Mouse (Mus musculus) testis, adult 2 months (tissue): ENCODE measurements around the gene Srsf5. TPM values are rescaled to one million over a fixed set of nuclear protein-coding genes. Genes with fewer than 3 reads are reported as not detected.
A peak's percentile ranks its signal among the peaks of the same experiment; 100 is the strongest.

Experiments
- H3K27ac ChIP-seq: fragments of 200-500 bp; 2 replicates; pipeline ENCODE4 v1.5.1; 2012; ENCODE audit warnings: low read depth, low read length; ENCODE audit not compliant: control insufficient read depth, insufficient read depth
- H3K27me3 ChIP-seq: fragments of 200-500 bp; 2 replicates; pipeline ENCODE4 v1.6.1; 2012; ENCODE audit warnings: mild to moderate bottlenecking, low read length, moderate library complexity; ENCODE audit not compliant: control insufficient read depth, insufficient read depth
- H3K36me3 ChIP-seq: fragments of 200-500 bp; 2 replicates; pipeline ENCODE4 v1.6.1; 2012; ENCODE audit warnings: mild to moderate bottlenecking, low read length; ENCODE audit not compliant: control insufficient read depth, insufficient read depth
- H3K4me1 ChIP-seq: fragments of 200-500 bp; 2 replicates; pipeline ENCODE4 v1.6.1; 2012; ENCODE audit warnings: low read length; ENCODE audit not compliant: control insufficient read depth, insufficient read depth
- H3K4me3 ChIP-seq: fragments of 200-500 bp; 2 replicates; pipeline ENCODE4 v1.5.1; 2012; ENCODE audit warnings: low read depth, mild to moderate bottlenecking, low read length, moderate library complexity, mixed read lengths; ENCODE audit not compliant: control insufficient read depth
- CTCF ChIP-seq: fragments of 200-500 bp; IDR thresholded peaks from 2 replicates; pipeline ENCODE4 v1.5.1; 2012; ENCODE audit warnings: low read depth, mild to moderate bottlenecking, inconsistent platforms, low read length, moderate library complexity; ENCODE audit not compliant: control insufficient read depth, insufficient read depth, insufficient replicate concordance
- POLR2A ChIP-seq: fragments of 200-500 bp; IDR thresholded peaks from 2 replicates; pipeline ENCODE4 v1.6.1; 2012; ENCODE audit warnings: low read depth, mild to moderate bottlenecking, inconsistent platforms, low read length, moderate library complexity; ENCODE audit not compliant: control insufficient read depth
- polyA plus RNA-seq: library from polyadenylated mRNA; depleted of rRNA; stranded (reverse); fragments of >200 nt; gene quantifications from 2 replicates; pipeline ENCODE4 v1.2.3, GENCODE M21; 2012; rRNA removed

Gene Srsf5
- polyA plus RNA-seq = 223 and 264 TPM in 2 replicates

DNA sequence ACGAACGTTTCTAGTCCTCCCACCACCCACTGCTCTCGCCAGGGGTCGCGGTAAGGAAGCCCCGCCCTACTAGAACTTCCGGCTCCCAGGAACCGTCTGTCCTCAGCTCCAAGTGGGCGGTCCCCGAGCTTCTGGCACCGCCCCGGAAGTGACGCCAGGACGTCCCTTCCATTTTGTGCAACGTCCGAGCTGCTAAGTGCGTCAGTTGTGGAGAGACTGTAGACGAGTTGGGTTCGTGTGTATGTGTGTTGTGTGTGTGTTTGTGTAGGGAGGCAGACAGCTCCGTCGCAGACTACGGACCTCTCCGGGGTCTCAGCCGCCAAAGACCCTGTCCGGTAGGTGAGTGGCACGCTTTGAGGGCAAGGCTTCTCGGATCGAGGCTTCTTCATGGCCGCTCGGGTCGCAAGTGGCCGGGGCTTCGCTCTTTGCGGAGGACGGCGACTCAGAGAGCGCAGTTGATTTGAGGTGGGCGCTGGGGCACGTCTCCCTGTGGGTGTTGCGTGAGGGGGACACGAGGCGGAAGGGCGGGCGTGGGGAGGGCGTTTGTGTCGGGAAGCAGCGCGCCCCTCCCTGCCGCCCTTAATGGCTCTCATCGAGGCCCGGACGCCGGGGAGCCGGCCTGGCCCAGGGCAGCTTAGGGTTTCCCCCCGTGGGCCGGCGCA, at the start of gene Srsf5:
Srsf5 (plus strand) TSS at position 171 of the 662 bp plus-strand sequence.
- peaks cover 10% of the 10 kb centered on the region for H3K36me3 ChIP-seq
- H3K4me3 ChIP-seq = peak within 1 kb of the TSS; percentile 98
- TF ChIP-seq POLR2A (peak; percentile 100), CTCF (no peak)
- peak within 1 kb of the TSS; percentile 99 for H3K27ac ChIP-seq
- H3K4me1 ChIP-seq = no peaks in the 10 kb centered on the region
- no peaks in the 10 kb centered on the region for H3K27me3 ChIP-seq

GRCm38 (mm10) chr12:80909631-80910030, 35.7 kb upstream of the Srsf5 start:
- H3K4me1 ChIP-seq = no peaks in the 10 kb centered on the region
- H3K4me3 ChIP-seq = no peak overlapping the region
- H3K27me3 ChIP-seq = no peaks in the 10 kb centered on the region
- H3K27ac ChIP-seq = no peak overlapping the region
- no peaks in the 10 kb centered on the region for H3K36me3 ChIP-seq
- no peak for TF ChIP-seq POLR2A
- no peak for TF ChIP-seq CTCF

DNA sequence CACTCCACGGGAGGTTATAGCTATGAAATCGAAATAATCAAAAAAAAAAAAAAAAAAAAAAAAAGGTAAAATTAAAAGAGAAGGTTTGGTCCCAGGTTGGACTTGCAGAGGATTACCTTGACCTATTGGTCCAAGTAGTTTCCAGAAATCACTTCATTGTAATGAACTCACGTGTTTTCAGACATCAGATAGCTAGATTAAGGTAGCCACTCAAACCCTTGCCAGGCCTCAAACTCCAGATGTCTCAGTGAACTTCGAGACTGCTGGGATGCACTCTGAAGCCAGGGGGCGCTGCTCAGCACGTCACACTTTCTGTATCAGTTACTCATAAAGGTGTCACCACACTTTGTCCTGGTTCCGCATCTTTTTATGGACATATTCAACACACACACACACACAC, 27.5 kb upstream of the Srsf5 start:
- Histone ChIP-seq H3K36me3 (no peaks in the 10 kb centered on the region), H3K27ac (no peak overlapping the region), H3K27me3 (peaks cover 2% of the 10 kb centered on the region; the same call in 1 of the 2 replicates), H3K4me3 (no peak overlapping the region), H3K4me1 (peaks cover 8% of the 10 kb centered on the region)
- TF ChIP-seq CTCF = peak; percentile 78; the same call in 1 of the 2 replicates
- TF ChIP-seq POLR2A = no peak

GRCm38 (mm10) chr12:80921301-80921700, 24.0 kb upstream of the Srsf5 start:
- Histone ChIP-seq H3K4me1 (peaks cover 12% of the 10 kb centered on the region), H3K27me3 (peaks cover 5% of the 10 kb centered on the region), H3K36me3 (no peaks in the 10 kb centered on the region), H3K27ac (no peak overlapping the region), H3K4me3 (no peak overlapping the region)
- TF ChIP-seq POLR2A (no peak), CTCF (no peak)

GRCm38 (mm10) chr12:80922869-80923268, 22.4 kb upstream of the Srsf5 start:
- Histone ChIP-seq H3K27me3 (peaks cover 5% of the 10 kb centered on the region), H3K27ac (no peak overlapping the region), H3K4me1 (peaks cover 12% of the 10 kb centered on the region), H3K4me3 (peak overlapping the region; percentile 75), H3K36me3 (no peaks in the 10 kb centered on the region)
- TF ChIP-seq CTCF = no peak
- TF ChIP-seq POLR2A = no peak

- TF ChIP-seq POLR2A = no peak
- TF ChIP-seq CTCF = no peak
- H3K27ac ChIP-seq = no peak overlapping the region
- peaks cover 12% of the 10 kb centered on the region for H3K4me1 ChIP-seq
- H3K36me3 ChIP-seq = no peaks in the 10 kb centered on the region
- peak overlapping the region; percentile 53 for H3K4me3 ChIP-seq
- peaks cover 5% of the 10 kb centered on the region for H3K27me3 ChIP-seq
These were observed 21.7 kb upstream of the Srsf5 start for GRCm38 (mm10) chr12:80923602-80924001.

DNA sequence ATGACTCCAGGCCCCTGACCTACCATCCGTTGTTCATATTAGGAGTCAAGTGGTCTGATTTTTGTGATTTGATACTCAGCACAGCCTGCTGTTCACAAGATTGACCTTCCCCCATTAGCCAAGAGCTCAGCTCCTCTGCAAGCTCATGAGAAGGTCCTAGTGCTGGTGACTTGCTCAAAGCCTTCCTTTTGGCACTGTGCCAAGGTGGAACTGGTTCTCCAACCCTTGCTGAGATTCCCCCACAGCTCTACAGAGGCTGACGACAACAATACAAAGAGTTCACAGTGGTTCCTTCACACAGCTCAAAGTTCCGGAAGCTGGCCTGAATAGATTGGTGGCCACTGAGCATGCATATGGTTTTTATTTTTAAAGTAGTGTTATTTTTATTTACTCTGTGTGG, 21.1 kb upstream of the Srsf5 start:
- Histone ChIP-seq H3K36me3 (no peaks in the 10 kb centered on the region), H3K4me3 (peak overlapping the region; percentile 70), H3K4me1 (peaks cover 12% of the 10 kb centered on the region), H3K27me3 (peaks cover 5% of the 10 kb centered on the region), H3K27ac (no peak overlapping the region)
- TF ChIP-seq CTCF = no peak
- TF ChIP-seq POLR2A = no peak; the same call in 1 of the 2 replicates

- no peak overlapping the region for H3K4me3 ChIP-seq
- no peak for TF ChIP-seq POLR2A
- TF ChIP-seq CTCF = no peak
- H3K4me1 ChIP-seq = peaks cover 9% of the 10 kb centered on the region
- H3K27ac ChIP-seq = no peak overlapping the region
- peaks cover 4% of the 10 kb centered on the region for H3K27me3 ChIP-seq
- H3K36me3 ChIP-seq = no peaks in the 10 kb centered on the region
These were observed 19.4 kb upstream of the Srsf5 start for GRCm38 (mm10) chr12:80925919-80926318.
